Mouse (Mus musculus): ENCODE measurements around the gene Srsf11. TPM values are rescaled to one million over a fixed set of nuclear protein-coding genes. Genes with fewer than 3 reads are reported as not detected.

The Srsf11 gene
- polyA plus RNA-seq, 1 experiment from 2014 or later, result 296 TPM

- Histone ChIP-seq H3K36me3 (no peaks in the 10 kb centered on the region), H3K9ac (no peak overlapping the region), H3K27ac (no peak overlapping the region), H3K9me3 (no peaks in the 10 kb centered on the region), H3K4me1 (replicated peaks) (peaks cover 7% of the 10 kb centered on the region), H3K4me3 (no peak overlapping the region), H3K4me2 (no peak overlapping the region), H3K27me3 (no peaks in the 10 kb centered on the region)
- ATAC-seq (ENCODE audit: low FRiP score), result no peak
- 84% methylated on average over 2 of the region's 2 CpGs for WGBS
These were observed 4.3 kb upstream of the Srsf11 start for GRCm38 (mm10) chr3:158040755-158041154.

GRCm38 (mm10) chr3:158038106-158038505 is 1.7 kb upstream of the Srsf11 start:
- H3K4me1 ChIP-seq (replicated peaks), result peaks cover 23% of the 10 kb centered on the region
- WGBS, result 76% methylated on average over 3 of the region's 3 CpGs
- H3K4me3 ChIP-seq, result no peak overlapping the region
- H3K4me2 ChIP-seq, result no peak overlapping the region
- no peak overlapping the region for H3K27ac ChIP-seq
- no peaks in the 10 kb centered on the region for H3K9me3 ChIP-seq
- no peak overlapping the region for H3K9ac ChIP-seq
- ATAC-seq (ENCODE audit: low FRiP score), result no peak
- no peaks in the 10 kb centered on the region for H3K27me3 ChIP-seq
- H3K36me3 ChIP-seq, result 0 out of 2 replicates have a peak, but pooled peaks cover 2% of the 10 kb centered on the region

GRCm38 (mm10) chr3:158035866-158036265 is 573 bp downstream of the Srsf11 start:
- Histone ChIP-seq H3K9ac (peak overlapping the region; percentile 89), H3K4me3 (peak overlapping the region; percentile 90), H3K27ac (peak overlapping the region; percentile 87), H3K9me3 (no peaks in the 10 kb centered on the region), H3K4me1 (replicated peaks) (peaks cover 34% of the 10 kb centered on the region), H3K27me3 (no peaks in the 10 kb centered on the region), H3K36me3 (0 out of 2 replicates have a peak, but pooled peaks cover 2% of the 10 kb centered on the region), H3K4me2 (peak overlapping the region; percentile 65)
- WGBS, result under 1% methylated on average over 11 of the region's 11 CpGs
- ATAC-seq (ENCODE audit: low FRiP score), result no peak

- no peaks in the 10 kb centered on the region for H3K9me3 ChIP-seq
- peak; percentile 11; the same call in 1 of the 2 replicates for ATAC-seq (ENCODE audit: low FRiP score)
- H3K4me2 ChIP-seq, result peak overlapping the region; percentile 79
- H3K27me3 ChIP-seq, result no peaks in the 10 kb centered on the region
- H3K27ac ChIP-seq, result peak overlapping the region; percentile 95
- H3K9ac ChIP-seq, result peak overlapping the region; percentile 97
- H3K4me1 ChIP-seq (replicated peaks), result peaks cover 32% of the 10 kb centered on the region
- H3K36me3 ChIP-seq, result 0 out of 2 replicates have a peak, but pooled peaks cover 2% of the 10 kb centered on the region
- peak overlapping the region; percentile 95 for H3K4me3 ChIP-seq
- WGBS, result 5% methylated on average over 4 of the region's 4 CpGs
These were observed 4.3 kb downstream of the Srsf11 start for GRCm38 (mm10) chr3:158032106-158032505.

- H3K4me2 ChIP-seq, result peak overlapping the region; percentile 79
- H3K36me3 ChIP-seq, result 0 out of 2 replicates have a peak, but pooled peaks cover 5% of the 10 kb centered on the region
- under 1% methylated on average over 61 of the region's 61 CpGs for WGBS
- no peaks in the 10 kb centered on the region for H3K9me3 ChIP-seq
- no peaks in the 10 kb centered on the region for H3K27me3 ChIP-seq
- peak; percentile 95 for ATAC-seq (ENCODE audit: low FRiP score)
- peaks cover 32% of the 10 kb centered on the region for H3K4me1 ChIP-seq (replicated peaks)
- peak overlapping the region; percentile 95 for H3K27ac ChIP-seq
- H3K9ac ChIP-seq, result peak overlapping the region; percentile 97
- peak overlapping the region; percentile 95 for H3K4me3 ChIP-seq
These were observed 5.0 kb downstream of the Srsf11 start for GRCm38 (mm10) chr3:158031371-158031925.

- Histone ChIP-seq H3K36me3 (peaks cover 57% of the 10 kb centered on the region), H3K4me3 (no peak overlapping the region), H3K4me2 (no peak overlapping the region), H3K27me3 (no peaks in the 10 kb centered on the region), H3K9me3 (no peaks in the 10 kb centered on the region), H3K27ac (no peak overlapping the region), H3K4me1 (replicated peaks) (no peaks in the 10 kb centered on the region), H3K9ac (no peak overlapping the region)
- 43% methylated on average over 1 of the region's 1 CpGs for WGBS
- peak; percentile 43; the same call in 1 of the 2 replicates for ATAC-seq (ENCODE audit: low FRiP score)
These were observed 26.6 kb downstream of the Srsf11 start for GRCm38 (mm10) chr3:158009762-158010320.

- H3K27ac ChIP-seq, result no peak overlapping the region
- no peak overlapping the region for H3K9ac ChIP-seq
- peaks cover 59% of the 10 kb centered on the region for H3K36me3 ChIP-seq
- ATAC-seq (ENCODE audit: low FRiP score), result no peak
- 89% methylated on average over 1 of the region's 1 CpGs for WGBS
- no peak overlapping the region for H3K4me2 ChIP-seq
- no peak overlapping the region for H3K4me3 ChIP-seq
- no peaks in the 10 kb centered on the region for H3K4me1 ChIP-seq (replicated peaks)
- H3K9me3 ChIP-seq, result no peaks in the 10 kb centered on the region
- no peaks in the 10 kb centered on the region for H3K27me3 ChIP-seq
These were observed 27.8 kb downstream of the Srsf11 start for GRCm38 (mm10) chr3:158008647-158009046.

- no peak overlapping the region for H3K4me3 ChIP-seq
- H3K27ac ChIP-seq, result no peak overlapping the region
- no peaks in the 10 kb centered on the region for H3K27me3 ChIP-seq
- no peaks in the 10 kb centered on the region for H3K9me3 ChIP-seq
- H3K4me1 ChIP-seq (replicated peaks), result no peaks in the 10 kb centered on the region
- no peak overlapping the region for H3K4me2 ChIP-seq
- no peak for ATAC-seq (ENCODE audit: low FRiP score)
- 71% methylated on average over 1 of the region's 1 CpGs for WGBS
- peaks cover 26% of the 10 kb centered on the region for H3K36me3 ChIP-seq
- H3K9ac ChIP-seq, result no peak overlapping the region
These were observed 37.6 kb downstream of the Srsf11 start for GRCm38 (mm10) chr3:157998742-157999369.

GRCm38 (mm10) chr3:157995726-157996125 is 40.7 kb downstream of the Srsf11 start:
- Histone ChIP-seq H3K27ac (no peak overlapping the region), H3K9me3 (no peaks in the 10 kb centered on the region), H3K4me2 (no peak overlapping the region), H3K36me3 (peaks cover 8% of the 10 kb centered on the region), H3K4me1 (replicated peaks) (no peaks in the 10 kb centered on the region), H3K4me3 (no peak overlapping the region), H3K9ac (no peak overlapping the region), H3K27me3 (no peaks in the 10 kb centered on the region)
- 93% methylated on average over 2 of the region's 2 CpGs for WGBS
- no peak for ATAC-seq (ENCODE audit: low FRiP score)

GRCm38 (mm10) chr3:157993322-157993721 is 43.1 kb downstream of the Srsf11 start:
- H3K4me2 ChIP-seq, result no peak overlapping the region
- H3K27me3 ChIP-seq, result no peaks in the 10 kb centered on the region
- no peaks in the 10 kb centered on the region for H3K4me1 ChIP-seq (replicated peaks)
- no peak overlapping the region for H3K4me3 ChIP-seq
- peaks cover 13% of the 10 kb centered on the region for H3K36me3 ChIP-seq
- ATAC-seq (ENCODE audit: low FRiP score), result no peak
- H3K9me3 ChIP-seq, result no peaks in the 10 kb centered on the region
- no peak overlapping the region for H3K27ac ChIP-seq
- H3K9ac ChIP-seq, result no peak overlapping the region

GRCm38 (mm10) chr3:157979619-157980018 is 56.8 kb downstream of the Srsf11 start:
- Histone ChIP-seq H3K9me3 (no peaks in the 10 kb centered on the region), H3K36me3 (no peaks in the 10 kb centered on the region; the same call in 1 of the 2 replicates), H3K27me3 (no peaks in the 10 kb centered on the region), H3K27ac (no peak overlapping the region), H3K4me2 (no peak overlapping the region), H3K4me3 (no peak overlapping the region), H3K4me1 (replicated peaks) (no peaks in the 10 kb centered on the region), H3K9ac (no peak overlapping the region)
- ATAC-seq (ENCODE audit: low FRiP score), result no peak; the same call in 1 of the 2 replicates

- Histone ChIP-seq H3K4me1 (replicated peaks) (no peaks in the 10 kb centered on the region), H3K4me3 (no peak overlapping the region), H3K36me3 (peaks cover 5% of the 10 kb centered on the region), H3K4me2 (no peak overlapping the region), H3K9ac (no peak overlapping the region), H3K27ac (no peak overlapping the region), H3K9me3 (no peaks in the 10 kb centered on the region), H3K27me3 (no peaks in the 10 kb centered on the region)
- no peak for ATAC-seq (ENCODE audit: low FRiP score)
- WGBS, result 96% methylated on average over 2 of the region's 2 CpGs
These were observed 63.2 kb downstream of the Srsf11 start for GRCm38 (mm10) chr3:157973236-157973635.

- Histone ChIP-seq H3K36me3 (peaks cover 5% of the 10 kb centered on the region), H3K9me3 (no peaks in the 10 kb centered on the region), H3K9ac (no peak overlapping the region), H3K27ac (no peak overlapping the region), H3K27me3 (no peaks in the 10 kb centered on the region), H3K4me2 (no peak overlapping the region), H3K4me3 (no peak overlapping the region), H3K4me1 (replicated peaks) (no peaks in the 10 kb centered on the region)
- ATAC-seq (ENCODE audit: low FRiP score), result no peak
- 92% methylated on average over 2 of the region's 2 CpGs for WGBS
These were observed 65.3 kb downstream of the Srsf11 start for GRCm38 (mm10) chr3:157971151-157971550.
